Mouse (Mus musculus) spleen, adult 2 months (tissue): ENCODE measurements at regions not wholly inside any gene's neighbourhood (a gene's known extent, or its start where the extent isn't known, plus 50 kb on each side); places are given as distances from the start of the nearest gene placed in this dataset.

Source experiments
- DNase-seq, 2 experiments: peaks; one replicate each; pipeline versions ENCODE4 v3.0.0 to v3.0.0-alpha.2; 2012 to 2021; ENCODE audit warnings: low spot score in 2 of 2, low read depth in 1 of 2
- H3K27ac ChIP-seq: fragments of 200-500 bp; 2 replicates; pipeline ENCODE4 v1.5.1; 2012; ENCODE audit warnings: low read length, inconsistent platforms; ENCODE audit not compliant: insufficient read depth
- H3K27me3 ChIP-seq: fragments of 200-500 bp; 2 replicates; pipeline ENCODE4 v1.6.1; 2012; ENCODE audit warnings: mild to moderate bottlenecking, moderate library complexity, low read length, inconsistent platforms; ENCODE audit not compliant: control insufficient read depth, insufficient read depth
- H3K36me3 ChIP-seq: fragments of 200-500 bp; 2 replicates; pipeline ENCODE4 v1.6.1; 2012; ENCODE audit warnings: mild to moderate bottlenecking, low read length, inconsistent platforms; ENCODE audit not compliant: control insufficient read depth, insufficient read depth
- H3K4me1 ChIP-seq: fragments of 200-500 bp; 2 replicates; pipeline ENCODE4 v1.6.1; 2011; ENCODE audit warnings: inconsistent platforms; ENCODE audit not compliant: control insufficient read depth, insufficient read depth, insufficient read length
- H3K4me3 ChIP-seq: fragments of 200-500 bp; 2 replicates; pipeline ENCODE4 v1.5.1; 2011; ENCODE audit warnings: mild to moderate bottlenecking, inconsistent platforms; ENCODE audit not compliant: insufficient read depth, insufficient read length; ENCODE audit errors: extremely low read depth
- CTCF ChIP-seq: fragments of 200-500 bp; IDR thresholded peaks from 2 replicates; pipeline ENCODE4 v1.5.1; 2011; ENCODE audit warnings: mild to moderate bottlenecking, inconsistent platforms; ENCODE audit not compliant: insufficient read depth, insufficient read length, insufficient replicate concordance; ENCODE audit errors: extremely low read depth
- POLR2A ChIP-seq: fragments of 200-500 bp; IDR thresholded peaks from 2 replicates; pipeline ENCODE4 v1.6.1; 2011; ENCODE audit warnings: low read depth, low read length, inconsistent platforms
- WGBS: fragments of 180-500 bp; shearing (Covaris S2); methylation state at CpG from one replicate; pipeline ENCODE4 v1.1.7; 2018; 5-methylcytosine and 5-hydroxymethylcytosine counted together

DNA sequence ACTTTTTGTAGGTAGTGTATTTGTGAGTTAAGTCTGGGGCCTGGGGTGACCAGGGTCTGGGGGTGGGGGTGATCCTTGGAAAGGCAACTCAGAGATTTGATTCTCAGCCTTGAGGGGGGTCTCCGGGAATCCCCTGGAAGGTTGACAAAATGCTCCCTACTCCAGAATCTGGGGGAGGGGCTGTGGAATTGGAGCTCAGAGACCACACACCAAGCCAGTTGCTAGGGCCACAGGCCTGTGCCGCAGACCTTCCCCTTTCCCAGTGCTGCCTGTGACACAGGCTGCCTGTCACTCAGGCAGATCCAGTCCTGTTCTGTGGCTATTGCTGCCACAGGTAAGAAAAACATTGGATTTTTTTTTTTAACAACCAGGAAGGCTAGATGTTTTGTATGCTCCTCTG is 89.0 kb upstream of the Ercc6l2 start:
- H3K27me3 ChIP-seq: no peaks in the 10 kb centered on the region
- no peak overlapping the region for H3K27ac ChIP-seq
- WGBS: 87% methylated on average over 2 of the region's 2 CpGs
- DNase-seq: no peak
- H3K4me3 ChIP-seq: no peak overlapping the region
- TF ChIP-seq CTCF (no peak), POLR2A (no peak)
- no peaks in the 10 kb centered on the region for H3K4me1 ChIP-seq
- H3K36me3 ChIP-seq: no peaks in the 10 kb centered on the region

DNA sequence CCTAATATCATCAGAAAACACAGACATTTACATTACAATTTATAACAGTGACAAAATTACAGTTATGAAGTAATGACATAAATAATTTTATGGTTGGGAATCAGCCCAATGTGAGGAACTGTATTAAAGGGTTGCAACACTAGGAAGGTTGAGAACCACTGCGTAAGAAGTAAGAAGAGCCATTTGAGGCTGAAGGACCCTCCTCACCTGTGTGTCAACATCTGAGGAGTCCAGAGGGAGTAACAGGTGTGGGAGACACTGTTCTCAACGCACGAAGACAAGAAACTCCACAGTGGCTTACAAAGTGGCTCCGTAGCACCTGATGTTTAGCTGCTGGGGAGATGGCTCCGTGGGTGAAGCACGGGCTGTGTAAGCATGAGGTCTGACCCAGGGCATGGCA is 88.5 kb upstream of the Ercc6l2 start:
- H3K27ac ChIP-seq: no peak overlapping the region
- H3K36me3 ChIP-seq: no peaks in the 10 kb centered on the region
- TF ChIP-seq POLR2A (no peak), CTCF (no peak)
- DNase-seq: no peak
- H3K4me1 ChIP-seq: no peaks in the 10 kb centered on the region
- 93% methylated on average over 6 of the region's 6 CpGs for WGBS
- H3K27me3 ChIP-seq: no peaks in the 10 kb centered on the region
- H3K4me3 ChIP-seq: no peak overlapping the region

DNA sequence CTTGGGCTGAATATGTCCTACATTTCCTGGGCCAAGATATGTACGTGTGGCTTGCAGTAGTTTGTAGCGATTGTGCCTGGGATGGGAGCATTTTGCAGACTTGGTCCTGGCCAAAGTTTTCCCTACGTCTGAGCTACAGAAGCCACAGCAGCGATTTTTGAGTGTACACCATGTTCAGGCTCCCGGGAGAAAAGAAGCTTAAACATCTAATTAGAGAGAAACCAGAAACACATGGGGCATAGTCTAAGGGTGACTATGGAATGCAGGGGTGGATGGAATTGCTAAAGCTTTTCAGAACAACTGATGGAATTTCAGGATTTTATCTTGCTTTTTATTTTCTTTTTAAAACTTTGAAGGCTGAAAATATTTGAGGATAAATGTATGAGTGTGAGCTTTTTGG is 79.3 kb upstream of the Ercc6l2 start:
- no peaks in the 10 kb centered on the region for H3K4me1 ChIP-seq
- WGBS: 91% methylated on average over 5 of the region's 5 CpGs

DNA sequence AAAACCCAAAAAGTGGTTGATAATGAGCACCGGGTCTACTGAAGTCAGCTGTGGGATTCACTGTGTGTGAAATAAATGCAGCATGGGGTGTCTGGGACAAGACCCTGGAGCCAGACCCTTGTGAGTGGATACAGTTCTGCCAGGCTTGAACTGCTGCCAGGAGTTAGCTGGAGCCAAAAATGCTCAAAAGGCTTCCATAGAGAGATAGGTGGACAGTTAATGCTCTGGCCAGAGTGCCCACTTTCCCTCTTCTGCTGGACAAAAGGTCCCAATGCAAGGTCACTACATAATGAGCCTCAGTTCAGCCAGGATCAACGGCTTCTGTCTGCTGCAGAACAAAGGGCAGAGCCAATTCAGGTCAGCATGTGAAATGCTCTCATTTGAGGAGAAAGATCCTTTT is 73.2 kb upstream of the Ercc6l2 start:
- no peaks in the 10 kb centered on the region for H3K4me1 ChIP-seq
- no peak for TF ChIP-seq POLR2A
- no peak for TF ChIP-seq CTCF
- no peaks in the 10 kb centered on the region for H3K36me3 ChIP-seq
- H3K4me3 ChIP-seq: no peak overlapping the region
- no peaks in the 10 kb centered on the region for H3K27me3 ChIP-seq
- no peak overlapping the region for H3K27ac ChIP-seq
- 85% methylated on average over 2 of the region's 2 CpGs for WGBS
- DNase-seq: no peak

More for the DNA sequence above, 79.3 kb upstream of the Ercc6l2 start:
- Histone ChIP-seq H3K27ac (no peak overlapping the region), H3K27me3 (no peaks in the 10 kb centered on the region), H3K36me3 (no peaks in the 10 kb centered on the region), H3K4me3 (no peak overlapping the region)
- TF ChIP-seq POLR2A: no peak
- no peak for TF ChIP-seq CTCF
- DNase-seq: no peak

DNA sequence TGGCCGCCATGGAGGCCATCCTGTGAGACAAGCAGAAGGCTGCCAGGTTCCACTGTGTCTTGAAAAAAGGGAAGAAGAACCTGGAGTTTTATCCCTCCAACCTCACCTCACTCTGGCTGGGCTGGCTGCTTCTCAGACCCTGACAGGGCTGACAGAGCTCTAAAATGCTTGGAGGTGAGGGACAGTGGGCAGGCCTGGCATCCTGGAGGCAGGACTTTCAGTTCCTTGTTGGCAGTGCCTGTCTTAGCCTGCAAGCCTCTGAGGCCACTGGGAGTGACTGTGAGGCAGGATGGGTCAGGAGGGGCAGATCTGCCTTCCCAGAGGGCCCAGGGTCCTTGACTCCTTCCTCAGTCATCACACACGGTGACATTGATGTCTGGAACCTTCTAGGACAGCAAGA is 66.3 kb upstream of the Ercc6l2 start:
- Histone ChIP-seq H3K4me1 (no peaks in the 10 kb centered on the region), H3K4me3 (no peak overlapping the region), H3K36me3 (no peaks in the 10 kb centered on the region), H3K27me3 (no peaks in the 10 kb centered on the region), H3K27ac (no peak overlapping the region)
- no peak for DNase-seq
- TF ChIP-seq POLR2A: no peak
- no peak for TF ChIP-seq CTCF
- WGBS: 83% methylated on average over 2 of the region's 2 CpGs

DNA sequence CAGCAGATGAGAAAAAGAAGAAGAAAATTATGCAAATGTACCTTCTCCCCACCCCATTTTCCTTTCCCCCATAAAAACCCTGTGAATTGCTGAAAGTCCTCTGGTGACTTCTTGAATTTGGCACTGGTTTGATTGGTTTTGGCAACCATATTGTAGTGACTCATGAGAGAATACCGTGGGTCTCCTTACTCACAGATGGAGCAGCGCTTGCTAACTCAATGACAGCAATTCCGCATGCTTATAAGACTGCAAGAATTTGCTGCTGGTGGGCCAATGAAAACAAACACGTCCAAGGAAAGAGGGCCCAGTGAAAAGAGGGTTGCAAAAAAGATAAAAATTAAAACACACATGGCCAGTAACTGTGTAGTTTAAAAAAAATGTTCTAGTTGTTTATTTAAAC is 65.0 kb upstream of the Ercc6l2 start:
- no peak overlapping the region for H3K4me3 ChIP-seq
- H3K36me3 ChIP-seq: no peaks in the 10 kb centered on the region
- no peaks in the 10 kb centered on the region for H3K27me3 ChIP-seq
- TF ChIP-seq POLR2A (no peak), CTCF (no peak)
- H3K4me1 ChIP-seq: no peaks in the 10 kb centered on the region
- DNase-seq: no peak
- WGBS: 87% methylated on average over 4 of the region's 4 CpGs
- H3K27ac ChIP-seq: no peak overlapping the region

DNA sequence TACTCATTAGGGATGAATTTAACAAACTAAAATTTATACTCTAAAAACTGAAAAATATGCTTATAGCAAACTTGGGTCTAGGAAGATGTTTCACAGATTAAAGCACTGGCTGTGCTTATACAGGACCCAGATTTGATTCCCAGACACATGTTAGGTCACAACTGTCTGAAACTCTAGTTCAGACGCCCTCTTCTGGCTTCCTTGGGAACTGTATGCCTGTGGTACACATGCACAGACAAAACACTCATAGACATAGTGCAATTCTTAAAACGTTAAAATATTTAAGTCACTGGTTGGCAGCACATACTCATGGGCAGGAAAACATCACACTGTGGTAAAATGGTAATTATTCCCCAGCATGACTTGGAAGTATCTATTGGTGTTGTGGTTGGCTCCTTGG is 63.8 kb upstream of the Ercc6l2 start:
- TF ChIP-seq POLR2A (no peak), CTCF (no peak)
- 80% methylated on average over 2 of the region's 2 CpGs for WGBS

More for the DNA sequence above, 63.8 kb upstream of the Ercc6l2 start:
- Histone ChIP-seq H3K4me1 (no peaks in the 10 kb centered on the region), H3K36me3 (no peaks in the 10 kb centered on the region), H3K27ac (no peak overlapping the region), H3K4me3 (no peak overlapping the region), H3K27me3 (no peaks in the 10 kb centered on the region)
- no peak for DNase-seq
